Mouse (Mus musculus): ENCODE data around the gene Klrd1.
"Not testable (repeated sequence)": the region's sequence is repeated elsewhere in the genome, so short reads cannot be mapped to it uniquely, and the experiment has no call there.

Gene Klrd1

GRCm38 (mm10) chr6:129591508-129591907 lies at the start of gene Klrd1:
Gene Klrd1 (plus strand): TSS chr6:129591782.
- DNase-seq, result no peak

GRCm38 (mm10) chr6:129541931-129542330 lies 49.7 kb upstream of the Klrd1 start:
- DNase-seq, result no peak

- DNase-seq, result no peak
Measured at GRCm38 (mm10) chr6:129542540-129542939, 49.0 kb upstream of the Klrd1 start.

GRCm38 (mm10) chr6:129543709-129544606 lies 47.6 kb upstream of the Klrd1 start:
- DNase-seq, result peak; percentile 59

GRCm38 (mm10) chr6:129547277-129547676 lies 44.3 kb upstream of the Klrd1 start:
- DNase-seq, result no peak

- DNase-seq, result no peak
Measured at GRCm38 (mm10) chr6:129548009-129548408, 43.6 kb upstream of the Klrd1 start.

GRCm38 (mm10) chr6:129557298-129558023 lies 34.1 kb upstream of the Klrd1 start:
- no peak for DNase-seq

GRCm38 (mm10) chr6:129558946-129559640 lies 32.5 kb upstream of the Klrd1 start:
- peak; percentile 40 for DNase-seq

- DNase-seq, result no peak
Measured at GRCm38 (mm10) chr6:129559641-129560027, 31.9 kb upstream of the Klrd1 start.

- DNase-seq, result no peak
Measured at GRCm38 (mm10) chr6:129565257-129565656, 26.3 kb upstream of the Klrd1 start.

- DNase-seq, result no peak
Measured at GRCm38 (mm10) chr6:129575315-129575714, 16.3 kb upstream of the Klrd1 start.

- DNase-seq, result no peak
Measured at GRCm38 (mm10) chr6:129577605-129578004, 14.0 kb upstream of the Klrd1 start, which contains the start of gene Klre1. Gene Klre1 (plus strand): TSS chr6:129577905.

GRCm38 (mm10) chr6:129581274-129581673 lies 10.3 kb upstream of the Klrd1 start:
- DNase-seq, result no peak

GRCm38 (mm10) chr6:129581896-129582295 lies 9.7 kb upstream of the Klrd1 start:
- DNase-seq, result no peak

GRCm38 (mm10) chr6:129583014-129583413 lies 8.6 kb upstream of the Klrd1 start:
- no peak for DNase-seq

GRCm38 (mm10) chr6:129608372-129608771 lies 16.8 kb downstream of the Klrd1 start:
- no peak for DNase-seq

GRCm38 (mm10) chr6:129623735-129624134 lies 32.2 kb downstream of the Klrd1 start, which contains the start of gene Klrk1:
Gene Klrk1 (minus strand): TSS chr6:129623864.
- DNase-seq, result no peak

- not testable (repeated sequence) for DNase-seq
Measured at GRCm38 (mm10) chr6:129631046-129631445, 39.5 kb downstream of the Klrd1 start.

GRCm38 (mm10) chr6:129643237-129643636 lies 51.7 kb downstream of the Klrd1 start, which contains the start of gene Klrc3:
Gene Klrc3 (minus strand): TSS chr6:129643337.
- DNase-seq, result not testable (repeated sequence)

- DNase-seq, result not testable (repeated sequence)
Measured at GRCm38 (mm10) chr6:129644054-129644453, 52.5 kb downstream of the Klrd1 start.

Measured in layer of hippocampus, adult 9-11 months (tissue).